In genomic region chr4:9028475-9028874, GRCm38 (mm10) we compare ENCODE assay signal across 7 mouse cellular contexts.
A peak's percentile ranks its signal among the peaks of the same experiment; 100 is the strongest.
DNase-seq lines count a peak whose midpoint lies in the region; ATAC-seq and TF ChIP-seq lines count a peak whose summit lies in the region.

No protein-coding gene starts in this region.

- no peak overlapping the region for H3K27ac ChIP-seq in thymus, adult 2 months (ENCODE audit: control insufficient read depth, insufficient read depth, low read length)
- H3K27ac ChIP-seq in stomach, embryonic 15.5 days: no peak overlapping the region

- no peak for TF ChIP-seq POLR2A in thymus, adult 2 months (IDR thresholded peaks at IDR 0.05; ENCODE audit: control insufficient read depth, extremely low read depth, insufficient read depth, low read length, poor library complexity)

- H3K27me3 ChIP-seq in thymus, adult 2 months (ENCODE audit: control insufficient read depth, insufficient read depth, low read length): no peaks in the 10 kb centered on the region
- H3K27me3 ChIP-seq in stomach, embryonic 15.5 days (replicated peaks): no peaks in the 10 kb centered on the region

- no peak for TF ChIP-seq CTCF in thymus, adult 2 months (IDR thresholded peaks at IDR 0.05; ENCODE audit: borderline replicate concordance, control insufficient read depth, extremely low read depth, insufficient read depth, low read length, poor library complexity)

- no peaks in the 10 kb centered on the region for H3K9me3 ChIP-seq in stomach, embryonic 15.5 days

- no peak overlapping the region for H3K9ac ChIP-seq in stomach, embryonic 15.5 days

- H3K4me2 ChIP-seq in stomach, embryonic 15.5 days: peak overlapping the region; percentile 89

- no peaks in the 10 kb centered on the region for H3K36me3 ChIP-seq in thymus, adult 2 months (ENCODE audit: control insufficient read depth, insufficient read depth, low read length)
- no peaks in the 10 kb centered on the region for H3K36me3 ChIP-seq in stomach, embryonic 15.5 days

- DNase-seq in thymus, adult 2 months: peak; percentile 14
- DNase-seq in thymus, adult 18-20 months: no peak
- peak; percentile 90 for DNase-seq in cerebellum, postnatal 10 days
- DNase-seq in heart, adult 8-10 months (ENCODE audit: low spot score): peak; percentile 15
- DNase-seq in layer of hippocampus, adult 18-20 months (ENCODE audit: low spot score in 2 of 2): peak; percentile 51 to 77
- DNase-seq in lung, postnatal 14 days: peak; percentile 26

- no peak for ATAC-seq in stomach, embryonic 15.5 days (ENCODE audit: insufficient read depth, low FRiP score, low read depth)

- H3K4me1 ChIP-seq in thymus, adult 2 months (replicated peaks; ENCODE audit: control insufficient read depth, insufficient read depth, low read length): peaks cover 6% of the 10 kb centered on the region
- peaks cover 3% of the 10 kb centered on the region; the same call in 1 of the 2 replicates for H3K4me1 ChIP-seq in stomach, embryonic 15.5 days

- H3K4me3 ChIP-seq in thymus, adult 2 months (ENCODE audit: control insufficient read depth, insufficient read depth, low read length): no peak overlapping the region
- H3K4me3 ChIP-seq in stomach, embryonic 15.5 days (replicated peaks): peak overlapping the region; percentile 44

- WGBS in thymus, adult 2 months: 3% methylated on average over 12 of the region's 12 CpGs
- 0% methylated on average over 12 of the region's 12 CpGs for WGBS in stomach, embryonic 15.5 days

Comparison
In these comparisons a context has a peak if more than half of its experiments do, and no peak if none do; other contexts are left out.
1. DNase-seq: peak in thymus, adult 2 months (single experiment), cerebellum, postnatal 10 days (2 of 2), heart, adult 8-10 months (single experiment), layer of hippocampus, adult 18-20 months (2 of 2) and lung, postnatal 14 days (single experiment); none in thymus, adult 18-20 months (0 of 2).